8 mouse cellular contexts compared by ENCODE assay signal in the genomic region with DNA sequence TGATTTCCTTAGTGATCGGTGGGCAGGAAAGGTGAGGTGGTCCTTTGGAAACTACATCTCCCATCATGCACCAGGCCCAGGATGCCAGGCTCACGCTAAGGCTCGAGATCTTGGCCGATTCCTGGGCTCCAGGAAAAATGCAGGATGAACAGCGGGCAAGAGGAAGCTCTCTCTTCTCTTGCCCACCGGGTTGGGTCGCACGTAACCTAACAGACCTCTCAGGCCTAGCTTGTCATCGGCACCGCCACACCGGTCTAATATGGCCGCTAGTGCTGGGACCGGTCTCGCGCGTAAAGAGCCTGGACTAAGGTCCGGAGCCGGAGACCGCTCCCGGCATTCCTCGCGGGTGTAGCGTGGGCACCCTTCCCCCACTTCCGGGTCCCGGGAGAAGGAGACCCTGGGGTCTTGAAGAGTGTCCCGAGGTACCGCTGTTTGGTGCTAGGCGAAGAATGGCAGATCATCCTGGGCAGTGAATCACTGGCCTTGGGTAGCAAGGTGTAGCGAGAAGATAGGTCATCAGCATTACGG. TPM values are rescaled to one million over a fixed set of nuclear protein-coding genes. Genes with fewer than 3 reads are reported as not detected.
A peak's percentile ranks its signal among the peaks of the same experiment; 100 is the strongest.
DNase-seq lines count a peak whose midpoint lies in the region; ATAC-seq lines count a peak whose summit lies in the region.

A gene (plus strand): TSS at position 81 of the 528 bp plus-strand sequence.

- H3K4me3 ChIP-seq in intestine, embryonic 16.5 days (ENCODE audit: low read length) = peak within 1 kb of the TSS; percentile 73
- H3K4me3 ChIP-seq in limb, embryonic 11.5 days (ENCODE audit: low read depth, low read length) = peak within 1 kb of the TSS; percentile 55
- peak within 1 kb of the TSS; percentile 62 for H3K4me3 ChIP-seq in midbrain, embryonic 12.5 days

- WGBS in intestine, embryonic 16.5 days = under 1% methylated on average over 30 of the region's 30 CpGs
- 4% methylated on average over 30 of the region's 30 CpGs for WGBS in limb, embryonic 11.5 days
- WGBS in midbrain, embryonic 12.5 days = under 1% methylated on average over 30 of the region's 30 CpGs

- H3K9ac ChIP-seq in intestine, embryonic 16.5 days (ENCODE audit: low read depth, low read length) = peak within 1 kb of the TSS; percentile 81
- H3K9ac ChIP-seq in limb, embryonic 11.5 days (ENCODE audit: low read length) = peak within 1 kb of the TSS; percentile 79
- H3K9ac ChIP-seq in midbrain, embryonic 12.5 days (replicated peaks) = peak within 1 kb of the TSS; percentile 73

- H3K36me3 ChIP-seq in intestine, embryonic 16.5 days (ENCODE audit: control insufficient read depth, insufficient read depth, low read length) = peaks cover 16% of the 10 kb centered on the region; the same call in 1 of the 2 replicates
- H3K36me3 ChIP-seq in limb, embryonic 11.5 days (ENCODE audit: control insufficient read depth, insufficient read depth, low read length) = peaks cover 5% of the 10 kb centered on the region; the same call in 1 of the 2 replicates
- H3K36me3 ChIP-seq in midbrain, embryonic 12.5 days = peaks cover 8% of the 10 kb centered on the region; the same call in 1 of the 2 replicates

- ATAC-seq in intestine, embryonic 16.5 days = peak; percentile 73
- ATAC-seq in limb, embryonic 11.5 days (ENCODE audit: insufficient number of reproducible peaks, low FRiP score, low TSS enrichment, low read depth) = peak; percentile 74
- ATAC-seq in midbrain, embryonic 12.5 days (ENCODE audit: low FRiP score, low read depth) = peak; percentile 42

- peak within 1 kb of the TSS; percentile 73 for H3K4me2 ChIP-seq in intestine, embryonic 16.5 days (ENCODE audit: low read depth, low read length)
- H3K4me2 ChIP-seq in limb, embryonic 11.5 days (ENCODE audit: low read depth, severe bottlenecking) = peak within 1 kb of the TSS; percentile 60
- peak within 1 kb of the TSS; percentile 69 for H3K4me2 ChIP-seq in midbrain, embryonic 12.5 days (replicated peaks)

- peak within 1 kb of the TSS; percentile 89 for H3K27ac ChIP-seq in intestine, embryonic 16.5 days (ENCODE audit: low read length)
- H3K27ac ChIP-seq in limb, embryonic 11.5 days (replicated peaks; ENCODE audit: low read depth, low read length) = no peak within 1 kb of the TSS
- peak within 1 kb of the TSS; percentile 91 for H3K27ac ChIP-seq in midbrain, embryonic 12.5 days (replicated peaks)

- H3K9me3 ChIP-seq in intestine, embryonic 16.5 days (ENCODE audit: control insufficient read depth, low read length) = no peaks in the 10 kb centered on the region
- H3K9me3 ChIP-seq in limb, embryonic 11.5 days (ENCODE audit: control insufficient read depth, low read length) = no peaks in the 10 kb centered on the region
- no peaks in the 10 kb centered on the region for H3K9me3 ChIP-seq in midbrain, embryonic 12.5 days

- peaks cover 24% of the 10 kb centered on the region for H3K4me1 ChIP-seq in intestine, embryonic 16.5 days (ENCODE audit: control insufficient read depth, insufficient read depth, low read length)
- peaks cover 16% of the 10 kb centered on the region; the same call in 1 of the 2 replicates for H3K4me1 ChIP-seq in limb, embryonic 11.5 days (ENCODE audit: control insufficient read depth, insufficient read depth, low read length)
- H3K4me1 ChIP-seq in midbrain, embryonic 12.5 days = peaks cover 47% of the 10 kb centered on the region

- peak; percentile 80 for DNase-seq in layer of hippocampus, adult 11-12 months (ENCODE audit: low spot score)
- no peak for DNase-seq in layer of hippocampus, adult 9-10 months (ENCODE audit: low spot score)
- peak; percentile 89 for DNase-seq in embryo, embryonic 10.5 days (ENCODE audit: low spot score)
- peak; percentile 61 to 79 for DNase-seq in gastrocnemius, postnatal 4 days (ENCODE audit: low spot score in 2 of 2)
- DNase-seq in limb, embryonic 11.5 days (ENCODE audit: low spot score) = peak; percentile 89
- DNase-seq in spleen, postnatal 10 days (ENCODE audit: low spot score in 2 of 2) = peak; percentile 71 to 72

- H3K27me3 ChIP-seq in intestine, embryonic 16.5 days (replicated peaks; ENCODE audit: control insufficient read depth, insufficient read depth, low read length) = no peaks in the 10 kb centered on the region
- H3K27me3 ChIP-seq in limb, embryonic 11.5 days (ENCODE audit: control insufficient read depth, insufficient read depth, low read length) = no peaks in the 10 kb centered on the region
- peaks cover 4% of the 10 kb centered on the region for H3K27me3 ChIP-seq in midbrain, embryonic 12.5 days

RNA-seq across cellular contexts. Expression of the gene that starts here (rescaled TPM):
- 10 to 100 TPM; 12.9 to 14.0 TPM for total RNA-seq in gastrocnemius, postnatal 4 days (2021)
- polyA plus RNA-seq in intestine, embryonic 16.5 days (2015; fragmentation: Nextera tagmentation; extraction: Ambion mirVana) = 17.9 and 20.7 TPM in 2 replicates
- 22.3 and 23.1 TPM in 2 replicates for polyA plus RNA-seq in limb, embryonic 11.5 days (2014; fragmentation: Nextera tagmentation; extraction: Ambion mirVana)
- polyA plus RNA-seq in midbrain, embryonic 12.5 days (2016; fragmentation: Nextera tagmentation; extraction: Ambion mirVana) = 26.6 and 27.3 TPM in 2 replicates
